Mouse (Mus musculus): ENCODE data around the gene Ano6.

- TF ChIP-seq CTCF (IDR thresholded peaks at IDR 0.05; ENCODE audit: low read depth, low read length) = no peak
- TF ChIP-seq GATA1 (IDR thresholded peaks at IDR 0.05; ENCODE audit: borderline replicate concordance, low read length) = no peak
Measured at GRCm38 (mm10) chr15:95804255-95804654, 13.6 kb downstream of the Ano6 start.
